Mouse (Mus musculus) bone marrow, adult 2 months (tissue): ENCODE measurements around the gene Hcfc1r1. TPM values are rescaled to one million over a fixed set of nuclear protein-coding genes. Genes with fewer than 3 reads are reported as not detected.
A peak's percentile ranks its signal among the peaks of the same experiment; 100 is the strongest.

Source experiments
- H3K27ac ChIP-seq: fragments of 200-500 bp; 2 replicates; pipeline ENCODE4 v1.5.1; 2012; ENCODE audit warnings: low read depth, mild to moderate bottlenecking, control low read depth, inconsistent platforms, low read length; ENCODE audit not compliant: control insufficient read depth, poor library complexity, insufficient read depth
- H3K4me1 ChIP-seq: fragments of 200-500 bp; 2 replicates; pipeline ENCODE4 v1.6.1; 2011; ENCODE audit warnings: low read length; ENCODE audit not compliant: control insufficient read depth, insufficient read depth
- H3K4me3 ChIP-seq: fragments of 200-500 bp; replicated peaks from 2 replicates; pipeline ENCODE3; 2011; ENCODE audit warnings: mild to moderate bottlenecking, low read depth, low read length, control low read depth; ENCODE audit not compliant: control insufficient read depth
- CTCF ChIP-seq: fragments of 200-500 bp; IDR thresholded peaks from 2 replicates; pipeline ENCODE4 v1.5.1; 2011; ENCODE audit warnings: low read length, control low read depth; ENCODE audit not compliant: control insufficient read depth, insufficient read depth
- POLR2A ChIP-seq: fragments of 200-500 bp; IDR thresholded peaks from 2 replicates; pipeline ENCODE4 v1.6.1; 2011; ENCODE audit warnings: low read depth, mild to moderate bottlenecking, control low read depth, low read length, borderline replicate concordance; ENCODE audit not compliant: control insufficient read depth
- WGBS: fragments of 180-500 bp; shearing (Covaris S2); methylation state at CpG from one replicate; pipeline ENCODE4 v1.1.7; 2018; 5-methylcytosine and 5-hydroxymethylcytosine counted together
- polyA plus RNA-seq: library from polyadenylated mRNA; stranded (reverse); fragments of >200 nt; gene quantifications from 2 replicates; pipeline ENCODE4 v1.2.4, GENCODE M21; 2011; ENCODE audit warnings: low replicate concordance; ENCODE audit not compliant: missing spikeins, insufficient read depth, insufficient read length

Gene Hcfc1r1
- polyA plus RNA-seq, 1 experiment = 54.3 TPM

DNA sequence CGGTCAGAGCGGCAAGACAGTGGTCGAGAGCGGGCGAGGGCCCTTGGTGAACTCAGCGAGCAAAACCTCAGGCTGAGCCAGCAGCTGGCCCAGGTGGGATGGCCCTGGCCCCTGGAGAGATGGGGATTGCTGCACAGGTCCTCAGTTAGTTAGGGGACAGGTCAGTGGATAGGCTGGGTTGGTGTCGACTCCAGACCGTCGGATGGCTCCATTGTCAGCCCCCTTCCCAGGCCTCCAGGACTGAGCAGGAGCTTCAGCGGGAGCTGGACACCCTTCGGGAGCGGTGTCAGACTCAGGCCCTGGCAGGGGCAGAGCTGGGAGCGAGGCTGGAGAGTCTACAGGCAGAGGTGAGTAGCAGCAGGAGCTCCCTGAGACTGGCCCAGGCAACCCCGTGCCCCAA, 7.9 kb upstream of the Hcfc1r1 start:
- Histone ChIP-seq H3K4me3 (no peak overlapping the region), H3K4me1 (no peaks in the 10 kb centered on the region; the same call in 1 of the 2 replicates), H3K27ac (no peak overlapping the region)
- no peak for TF ChIP-seq CTCF
- 88% methylated on average over 14 of the region's 14 CpGs for WGBS

DNA sequence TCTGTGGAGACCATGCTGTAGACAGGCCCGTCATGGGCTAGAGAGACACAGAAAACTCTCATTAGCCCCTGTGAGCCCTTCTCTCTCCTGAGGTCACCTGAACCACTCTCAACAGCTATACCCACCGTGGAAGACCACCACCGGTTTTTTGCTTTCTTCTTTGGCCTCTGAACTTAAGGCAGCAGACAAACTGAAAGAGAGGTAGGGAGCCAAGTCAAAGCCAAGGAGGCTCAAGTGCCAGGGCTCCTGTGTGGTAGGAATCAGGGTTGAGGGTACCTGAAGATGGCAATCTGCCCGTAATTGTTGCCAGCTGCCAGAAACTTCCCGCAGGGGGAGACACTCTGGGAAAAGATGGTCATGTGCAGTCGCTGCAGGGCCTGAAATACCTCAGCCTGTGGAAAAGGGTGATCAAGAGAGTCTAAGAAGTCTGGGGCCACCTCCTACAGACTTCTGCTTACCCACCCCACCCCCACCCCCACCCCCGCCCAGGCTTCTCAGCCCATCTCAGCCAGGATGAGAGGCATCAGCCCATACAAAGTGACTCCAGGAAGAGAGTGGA, 2.8 kb upstream of the Hcfc1r1 start:
- Histone ChIP-seq H3K4me3 (no peak overlapping the region), H3K4me1 (0 out of 2 replicates have a peak, but pooled peaks cover 1% of the 10 kb centered on the region), H3K27ac (no peak overlapping the region)
- TF ChIP-seq POLR2A (no peak), CTCF (no peak)
- 88% methylated on average over 7 of the region's 7 CpGs for WGBS

DNA sequence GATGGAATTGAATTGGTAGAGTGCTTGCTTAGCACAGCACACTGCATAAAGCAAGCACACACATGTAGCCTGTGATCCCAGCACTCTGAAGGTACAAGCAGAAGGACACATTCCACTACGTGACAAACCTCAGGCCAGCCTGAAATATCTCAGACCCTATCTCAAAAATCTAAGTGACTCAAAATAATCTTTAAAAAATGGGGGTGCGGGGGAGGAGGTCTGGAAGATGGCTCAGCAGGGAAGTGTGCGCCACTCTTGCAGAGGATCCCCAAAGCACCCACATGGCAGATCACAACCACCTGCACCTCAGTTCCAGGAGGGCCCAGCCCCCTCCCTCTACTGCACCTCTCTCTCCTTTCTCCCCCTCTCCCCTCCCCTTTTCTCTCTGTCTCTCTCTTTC, 1.9 kb upstream of the Hcfc1r1 start:
- Histone ChIP-seq H3K4me1 (0 out of 2 replicates have a peak, but pooled peaks cover 1% of the 10 kb centered on the region), H3K27ac (no peak overlapping the region), H3K4me3 (no peak overlapping the region)
- WGBS = 88% methylated on average over 3 of the region's 3 CpGs
- TF ChIP-seq CTCF (no peak), POLR2A (no peak)

DNA sequence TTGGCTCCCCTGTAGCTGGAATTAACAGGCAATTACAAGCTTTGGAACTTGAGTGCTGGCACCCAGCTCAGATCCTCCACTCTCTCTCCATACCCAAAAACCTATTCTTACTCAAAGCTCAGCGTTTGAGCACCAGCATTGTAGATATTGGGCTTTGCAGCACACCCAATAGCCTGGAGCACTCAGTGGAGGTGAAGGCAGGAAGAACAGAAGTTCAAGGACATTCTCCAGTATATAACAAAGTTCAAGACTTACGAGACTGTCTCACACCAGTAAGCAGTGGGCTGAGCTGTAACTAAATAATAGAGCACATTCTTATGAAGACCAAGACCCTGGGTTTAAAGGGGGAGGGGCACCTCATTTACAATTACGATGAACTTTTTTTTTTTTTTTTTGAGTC, 635 bp upstream of the Hcfc1r1 start:
- 62% methylated on average over 3 of the region's 3 CpGs for WGBS
- Histone ChIP-seq H3K4me3 (no peak overlapping the region), H3K27ac (no peak overlapping the region), H3K4me1 (0 out of 2 replicates have a peak, but pooled peaks cover 1% of the 10 kb centered on the region)
- TF ChIP-seq CTCF = no peak
- no peak for TF ChIP-seq POLR2A

DNA sequence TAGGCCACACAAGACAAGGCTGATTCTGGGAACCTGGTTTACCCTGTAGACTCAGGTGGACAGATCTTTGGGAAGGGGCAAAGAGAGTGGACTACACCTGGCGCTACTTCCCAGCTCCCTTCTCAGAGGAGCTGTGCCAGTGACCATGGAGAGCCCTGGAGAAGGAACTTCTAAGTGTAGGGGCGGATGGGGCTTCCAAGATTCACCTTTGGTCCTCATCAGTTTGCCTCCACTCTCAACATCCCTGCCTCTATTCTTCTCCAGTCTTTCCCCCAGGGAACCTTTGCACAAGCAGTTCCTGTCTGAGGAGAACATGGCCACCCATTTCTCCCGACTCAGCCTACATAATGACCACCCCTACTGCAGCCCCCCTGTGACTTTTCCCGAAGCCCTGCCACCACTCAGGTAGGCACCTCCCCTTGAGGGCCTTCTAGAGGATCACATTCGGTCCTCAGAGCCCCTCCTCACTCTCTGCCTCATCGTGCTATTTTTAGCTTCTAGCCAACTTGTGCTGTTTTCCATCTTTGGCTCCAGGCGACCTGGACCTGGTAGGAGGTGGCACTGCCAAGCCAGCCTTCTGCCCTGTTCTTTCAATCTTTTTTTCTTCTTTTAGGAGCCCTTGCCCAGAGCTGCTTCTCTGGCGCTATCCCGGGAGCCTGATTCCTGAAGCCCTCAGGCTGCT, 1.0 kb downstream of the Hcfc1r1 start:
- 58% methylated on average over 9 of the region's 9 CpGs for WGBS
- H3K4me1 ChIP-seq = 0 out of 2 replicates have a peak, but pooled peaks cover 1% of the 10 kb centered on the region

DNA sequence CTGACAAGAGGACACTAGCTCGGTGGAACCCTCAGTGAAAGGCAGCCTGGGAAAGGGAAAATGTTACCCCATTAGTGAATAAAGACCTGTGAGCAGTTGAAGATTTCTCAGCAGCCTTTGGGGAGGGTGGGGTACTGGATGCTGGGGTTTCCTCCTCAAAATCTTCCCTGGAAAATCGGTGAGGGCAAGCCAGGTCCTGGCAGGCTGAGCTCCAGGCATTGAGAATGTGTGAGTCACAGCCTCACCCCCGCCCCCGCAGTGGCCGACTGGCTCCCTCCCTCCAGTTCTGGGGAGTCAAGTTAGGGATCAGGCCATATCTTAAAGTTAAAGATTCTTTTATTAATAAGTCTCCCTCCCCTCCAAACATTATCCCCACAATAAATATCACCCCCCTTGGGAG, 1.7 kb downstream of the Hcfc1r1 start:
- H3K4me1 ChIP-seq = 0 out of 2 replicates have a peak, but pooled peaks cover 1% of the 10 kb centered on the region
- no peak overlapping the region for H3K27ac ChIP-seq
- TF ChIP-seq POLR2A = no peak
- TF ChIP-seq CTCF = no peak
- 71% methylated on average over 5 of the region's 5 CpGs for WGBS
- H3K4me3 ChIP-seq = no peak overlapping the region

More for the DNA sequence above, 1.0 kb downstream of the Hcfc1r1 start:
- Histone ChIP-seq H3K27ac (peak overlapping the region; percentile 12; the same call in 1 of the 2 replicates), H3K4me3 (peak overlapping the region; percentile 78)
- TF ChIP-seq POLR2A (no peak), CTCF (no peak)

DNA sequence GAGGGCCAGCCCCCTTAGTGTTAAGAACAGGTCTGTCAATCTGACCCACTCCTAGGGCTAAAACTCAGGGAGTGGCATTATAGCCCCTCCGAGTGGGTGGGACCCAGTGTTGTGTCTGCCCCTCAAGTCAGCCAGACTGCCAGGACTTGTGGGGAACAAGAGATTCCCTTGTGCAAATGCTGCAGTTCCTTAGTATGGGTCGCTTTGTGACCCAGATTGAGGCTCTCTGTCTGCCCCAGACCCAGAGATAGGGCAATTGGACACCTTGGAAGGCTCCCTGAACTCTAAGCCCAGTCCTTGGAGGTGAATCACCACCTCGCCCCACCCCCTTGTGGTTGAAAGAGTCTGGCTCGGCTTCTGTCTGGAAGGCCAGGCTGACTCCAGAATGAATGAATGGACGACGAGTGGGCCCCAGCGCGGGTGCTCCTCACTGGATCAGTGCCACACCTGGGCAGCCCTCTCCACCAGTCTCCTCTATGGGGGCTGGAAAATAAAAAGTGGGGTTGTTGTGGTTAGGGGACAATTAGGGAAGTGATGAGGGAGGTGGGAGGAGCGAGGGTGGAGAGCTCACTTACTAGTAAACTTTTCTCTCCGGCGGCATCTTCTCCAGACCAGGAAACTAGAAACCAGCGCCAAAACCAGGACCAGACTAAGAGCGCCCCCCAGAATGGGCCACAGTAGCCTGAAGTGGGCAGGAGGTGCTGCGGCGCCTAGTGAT, 2.3 kb downstream of the Hcfc1r1 start:
- WGBS = 15% methylated on average over 15 of the region's 15 CpGs
- H3K4me1 ChIP-seq = 0 out of 2 replicates have a peak, but pooled peaks cover 1% of the 10 kb centered on the region

DNA sequence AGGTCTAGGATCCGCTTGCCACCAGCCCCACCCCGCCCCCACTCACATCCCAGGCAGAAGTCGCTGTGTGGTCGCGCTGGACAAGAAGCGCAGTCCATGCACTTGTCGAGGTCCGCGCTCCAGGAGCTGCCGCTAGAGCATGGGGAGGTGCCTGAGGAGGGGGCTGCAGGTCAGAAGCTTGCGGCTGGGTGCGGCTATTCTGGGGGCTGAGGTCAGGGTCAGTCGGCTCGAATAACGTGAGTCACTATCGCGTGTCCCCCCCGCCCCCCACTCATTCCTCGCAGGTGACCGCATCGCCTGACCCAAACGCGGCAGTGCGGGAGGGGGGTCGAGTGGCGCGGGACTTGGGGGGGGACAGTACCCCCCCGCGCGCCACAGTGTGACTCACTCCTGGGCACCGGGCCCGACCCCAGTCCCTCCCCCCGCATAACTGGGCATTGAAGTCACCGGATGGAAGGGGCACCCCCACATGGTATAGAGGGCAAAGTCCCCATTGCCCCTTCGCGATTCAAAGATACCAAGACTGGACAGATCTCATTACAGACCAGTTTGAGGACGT, 3.2 kb downstream of the Hcfc1r1 start:
- no peak overlapping the region for H3K27ac ChIP-seq
- under 1% methylated on average over 36 of the region's 37 CpGs for WGBS
- H3K4me1 ChIP-seq = 0 out of 2 replicates have a peak, but pooled peaks cover 1% of the 10 kb centered on the region
- H3K4me3 ChIP-seq = peak overlapping the region; percentile 89
- TF ChIP-seq POLR2A (no peak), CTCF (no peak)

More for the DNA sequence above, 2.3 kb downstream of the Hcfc1r1 start:
- Histone ChIP-seq H3K4me3 (peak overlapping the region; percentile 39), H3K27ac (peak overlapping the region; percentile 21; the same call in 1 of the 2 replicates)
- TF ChIP-seq CTCF (no peak), POLR2A (no peak)
